Mouse (Mus musculus): Measurements from ENCODE around the gene Apln. TPM values are rescaled to one million over a fixed set of nuclear protein-coding genes. Genes with fewer than 3 reads are reported as not detected.

Apln gene
- polyA plus RNA-seq (2012; ENCODE audit: insufficient read depth, insufficient read length, missing spikeins) = 2.0 and 2.2 TPM in 2 replicates

DNA sequence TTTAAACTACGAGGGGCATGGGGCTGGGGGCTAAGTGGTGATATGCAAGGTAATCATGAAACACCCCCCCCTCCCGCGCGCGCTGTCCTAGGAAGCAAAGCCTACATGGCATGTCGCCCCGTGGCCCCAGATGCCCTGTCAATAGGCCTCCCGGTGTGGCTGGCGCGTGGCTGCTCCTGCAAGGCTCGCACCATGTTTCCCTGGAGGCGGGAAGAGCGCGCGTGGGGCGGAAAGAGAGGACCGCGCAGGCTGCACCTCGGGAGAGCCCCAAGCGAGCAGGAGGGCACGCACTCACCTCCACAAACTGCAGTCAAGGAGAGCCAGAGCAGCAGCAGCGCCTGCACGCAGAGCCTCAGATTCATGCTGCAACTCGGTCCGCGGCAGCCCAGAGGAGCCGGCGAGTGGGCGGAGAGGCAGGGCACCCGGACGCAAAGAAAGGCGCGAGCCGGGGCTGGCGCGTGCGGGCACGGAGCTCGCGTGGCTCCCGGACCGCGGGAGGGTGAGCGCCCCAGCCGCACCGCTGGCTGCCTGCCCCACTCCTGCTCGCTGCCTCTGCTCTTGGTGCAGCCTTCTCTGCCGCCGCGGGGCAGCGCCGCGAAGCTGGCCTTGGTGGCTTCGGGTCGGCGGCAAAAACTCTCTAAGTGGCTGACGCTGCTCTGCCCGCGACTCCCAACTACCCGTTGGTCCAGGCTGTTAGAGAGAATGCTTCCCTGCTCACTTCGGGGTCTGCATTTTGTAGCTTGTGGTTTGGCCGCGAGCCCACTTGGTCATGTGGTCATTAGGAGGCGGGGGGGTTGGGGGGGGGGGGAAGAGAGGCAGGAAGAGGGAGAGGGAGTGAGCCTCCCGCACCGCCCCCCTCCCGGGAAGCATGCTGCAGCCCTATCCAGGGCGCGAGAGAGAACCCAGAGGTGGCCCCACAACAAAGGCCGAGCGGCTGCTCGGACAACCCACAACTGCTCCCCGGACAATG is at the start of gene Apln:
Gene Apln (minus strand): TSS at position 710 of the 970 bp plus-strand sequence.
- H3K4me1 ChIP-seq (ENCODE audit: control insufficient read depth, insufficient read depth, insufficient read length, low read length) = peaks cover 4% of the 10 kb centered on the region; the same call in 1 of the 2 replicates
- H3K4me3 ChIP-seq (ENCODE audit: insufficient read depth, low read depth, low read length) = peak within 1 kb of the TSS; percentile 57
- H3K27ac ChIP-seq (replicated peaks; ENCODE audit: low read depth, low read length) = no peak within 1 kb of the TSS

DNA sequence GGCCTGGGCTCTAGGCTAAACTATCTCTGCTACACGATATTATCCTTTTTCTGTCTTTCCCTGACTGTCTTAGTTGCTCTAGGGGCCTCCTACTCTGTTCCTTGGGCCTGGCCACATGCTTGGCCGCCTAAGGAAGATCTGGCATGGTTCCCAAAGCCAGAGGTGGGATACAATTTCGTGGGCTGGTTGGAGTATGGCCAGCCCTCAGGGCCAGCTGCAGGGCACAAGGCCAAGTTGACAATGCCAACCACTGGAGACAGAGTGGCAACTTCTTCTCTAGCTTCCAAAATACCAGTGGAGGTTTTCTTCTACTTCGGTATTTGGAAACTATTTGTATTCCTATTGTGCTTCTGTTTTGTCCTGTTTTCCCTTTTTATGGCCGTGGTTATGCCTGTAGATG is 47.7 kb upstream of the Apln start:
- Histone ChIP-seq H3K4me1 (ENCODE audit: control insufficient read depth, insufficient read depth, insufficient read length, low read length) (no peaks in the 10 kb centered on the region; the same call in 1 of the 2 replicates), H3K4me3 (ENCODE audit: insufficient read depth, low read depth, low read length) (no peak overlapping the region), H3K27ac (replicated peaks; ENCODE audit: low read depth, low read length) (no peak overlapping the region)

DNA sequence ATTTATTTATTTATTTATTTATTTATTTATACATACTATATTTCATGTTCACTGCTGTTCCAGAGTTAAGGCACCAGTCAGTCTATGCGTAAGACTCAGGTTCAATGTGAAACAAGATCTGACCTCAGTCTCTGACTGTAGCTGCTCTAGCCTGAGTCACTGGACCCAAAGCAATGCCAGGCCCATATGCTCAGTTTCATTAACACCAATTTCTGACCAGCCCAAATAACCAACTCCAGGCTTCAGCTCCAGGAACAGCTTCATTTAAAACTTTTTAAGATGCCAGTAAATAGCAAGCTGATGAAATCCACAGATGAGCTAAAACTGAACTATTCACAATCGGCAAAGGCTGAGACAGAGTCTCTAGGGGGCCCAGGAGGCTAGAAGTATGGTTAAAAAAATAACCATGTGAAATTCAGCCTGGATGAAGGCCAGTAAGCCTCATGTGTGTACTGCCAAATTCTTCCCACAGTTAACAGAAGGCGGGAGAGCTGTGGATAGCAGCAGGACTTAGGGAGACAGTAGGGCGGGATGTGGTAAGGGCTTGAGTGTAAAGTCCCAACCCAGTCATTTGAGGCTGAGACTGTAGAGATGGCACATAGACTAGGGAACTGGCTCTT is 42.3 kb upstream of the Apln start:
- H3K4me3 ChIP-seq (ENCODE audit: insufficient read depth, low read depth, low read length) = no peak overlapping the region
- H3K4me1 ChIP-seq (ENCODE audit: control insufficient read depth, insufficient read depth, insufficient read length, low read length) = no peaks in the 10 kb centered on the region
- no peak overlapping the region for H3K27ac ChIP-seq (replicated peaks; ENCODE audit: low read depth, low read length)

DNA sequence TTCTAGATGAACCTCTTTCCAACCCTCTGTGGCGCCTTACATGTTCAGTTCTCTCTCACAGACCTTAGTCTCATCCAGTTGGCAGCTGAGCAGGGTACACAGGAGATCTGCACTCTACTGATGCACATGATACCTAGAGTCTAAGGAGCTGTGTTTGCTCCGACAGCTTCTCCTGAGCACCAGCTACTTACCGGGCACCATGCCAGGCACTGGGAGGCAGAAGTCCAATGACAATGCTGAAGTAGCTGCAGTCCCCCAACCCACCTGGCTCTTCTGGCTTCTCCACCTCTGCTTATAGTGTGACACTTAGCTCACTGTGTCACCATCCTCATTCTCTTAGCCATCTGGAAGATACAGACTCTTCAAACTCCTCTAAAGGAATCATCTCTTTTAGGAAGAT is 40.0 kb upstream of the Apln start:
- H3K4me1 ChIP-seq (ENCODE audit: control insufficient read depth, insufficient read depth, insufficient read length, low read length) = no peaks in the 10 kb centered on the region
- H3K27ac ChIP-seq (replicated peaks; ENCODE audit: low read depth, low read length) = no peak overlapping the region
- H3K4me3 ChIP-seq (ENCODE audit: insufficient read depth, low read depth, low read length) = no peak overlapping the region

DNA sequence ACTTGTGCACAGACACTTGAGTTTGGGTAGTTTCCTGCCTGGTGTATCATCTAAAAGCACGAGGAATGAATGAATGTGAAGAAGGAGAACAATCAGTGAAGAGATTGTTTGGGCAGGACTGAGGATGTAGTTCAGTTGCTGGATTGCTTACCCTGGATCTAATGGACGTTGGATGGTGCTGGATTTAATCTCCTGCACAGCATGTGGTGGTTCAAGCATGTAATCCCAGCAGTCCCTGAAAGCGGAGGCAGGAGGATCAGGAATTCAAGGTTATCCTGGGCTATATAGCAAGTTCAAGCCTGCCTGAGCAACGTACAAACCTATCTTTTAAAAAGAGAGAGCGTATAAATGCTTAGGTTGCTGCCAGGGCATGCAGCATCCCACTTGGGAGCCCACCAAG is 37.7 kb upstream of the Apln start:
- Histone ChIP-seq H3K27ac (replicated peaks; ENCODE audit: low read depth, low read length) (no peak overlapping the region), H3K4me1 (ENCODE audit: control insufficient read depth, insufficient read depth, insufficient read length, low read length) (no peaks in the 10 kb centered on the region), H3K4me3 (ENCODE audit: insufficient read depth, low read depth, low read length) (no peak overlapping the region)

DNA sequence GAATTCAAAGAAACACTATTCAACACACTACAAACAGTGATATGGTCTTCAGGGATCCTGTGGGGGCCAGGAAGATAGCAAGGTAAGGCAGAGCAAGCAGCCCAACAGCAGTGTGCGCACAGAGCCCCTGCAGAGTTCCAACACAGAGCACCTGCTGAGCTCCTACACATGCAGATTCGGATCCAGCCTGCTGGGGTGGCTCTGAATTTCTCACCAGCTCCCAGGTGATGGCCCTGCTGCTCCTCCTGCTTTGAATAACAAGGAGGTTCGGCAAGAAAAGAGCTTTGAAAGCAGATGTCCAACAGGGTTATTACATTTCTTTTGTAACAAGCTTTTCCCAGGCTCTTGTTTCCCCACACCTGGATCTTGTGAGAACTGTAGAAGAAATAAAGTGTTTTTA is 37.3 kb upstream of the Apln start:
- H3K27ac ChIP-seq (replicated peaks; ENCODE audit: low read depth, low read length) = no peak overlapping the region
- no peaks in the 10 kb centered on the region for H3K4me1 ChIP-seq (ENCODE audit: control insufficient read depth, insufficient read depth, insufficient read length, low read length)
- H3K4me3 ChIP-seq (ENCODE audit: insufficient read depth, low read depth, low read length) = no peak overlapping the region

DNA sequence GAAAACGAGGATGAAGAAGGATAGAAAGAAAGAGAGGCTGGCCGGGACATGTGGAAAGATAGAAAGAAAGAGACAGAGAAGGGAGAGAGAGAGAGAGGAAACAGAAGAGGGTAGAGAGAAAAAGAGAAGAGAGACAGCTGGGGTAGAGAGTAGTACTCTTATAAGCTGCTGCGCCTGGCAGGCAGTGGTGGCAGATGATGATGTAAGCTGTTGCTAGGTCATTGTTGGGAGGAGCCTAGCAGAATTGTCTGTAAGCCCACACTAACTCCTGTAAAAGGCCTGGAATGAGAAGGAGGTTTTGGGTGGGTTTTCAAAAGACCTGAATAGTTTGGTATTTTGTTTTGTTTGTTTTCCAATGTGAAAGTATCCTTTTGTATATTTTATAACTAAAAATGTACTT is 32.2 kb upstream of the Apln start:
- Histone ChIP-seq H3K4me1 (ENCODE audit: control insufficient read depth, insufficient read depth, insufficient read length, low read length) (no peaks in the 10 kb centered on the region), H3K4me3 (ENCODE audit: insufficient read depth, low read depth, low read length) (no peak overlapping the region), H3K27ac (replicated peaks; ENCODE audit: low read depth, low read length) (no peak overlapping the region)

DNA sequence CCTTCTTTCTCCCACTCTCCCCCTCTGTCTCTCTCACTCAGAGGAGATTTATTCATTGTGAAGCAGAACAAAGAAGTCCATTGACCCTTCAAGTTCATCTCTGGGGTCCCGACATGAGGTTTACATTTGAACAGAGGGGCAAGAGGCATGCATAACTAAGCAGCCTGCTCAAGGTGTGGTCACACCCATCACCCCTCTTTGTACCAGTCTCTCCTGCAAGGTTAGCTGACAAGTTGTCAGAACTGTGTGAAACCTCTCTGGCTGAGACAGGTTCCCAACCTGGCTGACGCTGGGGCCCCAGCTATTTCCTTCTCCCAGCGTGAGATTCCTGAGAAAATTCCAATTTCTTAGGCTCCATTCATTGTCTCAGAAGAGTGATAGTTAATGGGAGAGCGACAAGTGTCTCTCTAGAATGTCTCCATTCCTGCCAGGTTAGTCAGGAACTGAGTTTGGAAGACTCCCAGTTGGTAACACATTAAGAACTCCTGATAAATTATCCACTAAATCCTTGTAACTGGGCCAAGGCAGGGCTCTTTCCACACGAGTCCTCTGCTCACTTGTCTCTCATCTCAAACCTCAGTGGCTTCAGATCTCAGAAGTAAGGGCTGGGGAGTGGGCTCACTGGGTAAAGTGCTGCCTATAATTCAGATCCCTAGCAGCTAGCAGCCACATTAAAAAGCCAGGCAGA is 29.7 kb upstream of the Apln start:
- no peak overlapping the region for H3K4me3 ChIP-seq (ENCODE audit: insufficient read depth, low read depth, low read length)
- H3K27ac ChIP-seq (replicated peaks; ENCODE audit: low read depth, low read length) = no peak overlapping the region
- H3K4me1 ChIP-seq (ENCODE audit: control insufficient read depth, insufficient read depth, insufficient read length, low read length) = no peaks in the 10 kb centered on the region

DNA sequence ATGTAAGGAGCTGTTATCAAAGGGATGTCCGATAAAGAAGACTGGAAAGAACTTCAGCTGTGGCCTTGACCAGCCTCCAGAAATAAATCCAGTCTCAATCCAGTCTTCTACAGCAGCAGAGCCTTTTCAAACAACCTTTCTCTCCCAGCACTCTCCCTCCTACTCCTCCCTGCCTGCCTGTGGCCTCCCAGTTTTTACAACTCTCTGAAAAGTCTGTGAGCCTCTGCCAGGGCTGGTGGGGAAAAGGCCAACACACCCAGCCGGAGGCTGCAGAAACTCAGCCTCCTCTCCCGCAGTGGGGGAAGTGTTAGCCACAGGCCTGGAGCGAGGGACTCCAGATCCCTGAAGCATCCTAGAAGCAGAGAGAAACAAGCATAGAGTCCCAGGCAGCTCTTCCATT is 27.8 kb upstream of the Apln start:
- Histone ChIP-seq H3K4me1 (ENCODE audit: control insufficient read depth, insufficient read depth, insufficient read length, low read length) (no peaks in the 10 kb centered on the region), H3K27ac (replicated peaks; ENCODE audit: low read depth, low read length) (no peak overlapping the region), H3K4me3 (ENCODE audit: insufficient read depth, low read depth, low read length) (no peak overlapping the region)

DNA sequence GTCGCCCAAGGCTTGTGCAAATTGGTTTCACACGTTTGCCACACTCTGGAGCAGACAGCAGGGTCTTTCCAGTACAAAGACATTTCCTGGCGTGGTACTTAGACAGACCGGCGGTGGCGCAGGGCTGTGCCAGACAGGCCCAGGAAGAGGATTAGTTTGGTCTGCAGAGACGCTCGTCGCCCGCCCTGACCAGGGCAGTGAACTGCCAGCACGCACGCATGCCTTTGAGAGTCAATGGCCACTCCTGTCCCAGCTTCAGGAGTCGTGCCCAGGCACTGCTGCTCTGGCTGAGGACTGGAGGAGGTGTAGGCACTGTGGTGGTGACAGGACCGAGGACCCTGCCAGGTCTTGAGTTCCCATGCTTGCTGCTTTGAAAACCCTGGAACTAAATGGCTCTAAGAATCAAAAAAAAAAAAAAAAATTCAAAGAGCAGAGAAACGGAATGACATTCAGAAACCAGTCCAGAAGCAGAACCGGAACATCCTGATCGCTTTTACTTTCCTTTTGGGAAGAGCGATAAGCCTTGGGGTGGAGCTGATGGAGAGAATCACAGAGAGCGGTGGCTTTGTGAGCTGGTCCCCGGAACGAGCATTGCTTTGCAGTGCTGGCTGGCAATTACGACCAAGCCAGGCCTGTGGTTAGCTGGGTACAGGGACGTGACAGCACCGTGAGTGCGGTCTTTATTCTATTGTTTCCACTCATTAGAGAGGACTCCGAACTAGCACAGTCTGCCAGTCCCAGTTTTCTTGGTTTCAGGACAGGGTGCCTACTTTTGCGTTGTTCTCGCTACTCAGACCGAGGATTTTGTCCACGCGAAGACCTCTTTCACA is 19.7 kb upstream of the Apln start:
- Histone ChIP-seq H3K4me1 (ENCODE audit: control insufficient read depth, insufficient read depth, insufficient read length, low read length) (no peaks in the 10 kb centered on the region), H3K4me3 (ENCODE audit: insufficient read depth, low read depth, low read length) (peak overlapping the region; percentile 54), H3K27ac (replicated peaks; ENCODE audit: low read depth, low read length) (peak overlapping the region; percentile 64; the same call in 1 of the 2 replicates)

DNA sequence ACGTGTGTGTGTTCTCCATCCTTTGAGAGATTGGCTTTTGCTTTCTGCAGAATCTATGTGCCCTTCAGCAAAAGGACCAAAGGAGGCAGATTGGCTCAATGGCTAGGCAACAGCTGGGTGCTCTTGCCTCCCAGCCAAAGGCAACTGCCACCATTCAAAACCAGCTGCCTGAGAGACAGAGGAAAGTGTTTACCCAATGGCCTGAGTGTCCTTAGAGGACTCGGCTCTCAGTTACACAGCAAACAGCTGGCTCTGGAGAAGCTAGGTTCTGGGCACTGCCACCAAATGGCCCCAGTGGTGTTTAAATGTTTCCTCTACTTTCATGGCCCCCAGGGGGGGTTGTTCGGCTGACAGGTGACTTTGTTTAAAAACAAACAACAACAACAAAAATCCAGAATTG is 19.1 kb upstream of the Apln start:
- H3K4me1 ChIP-seq (ENCODE audit: control insufficient read depth, insufficient read depth, insufficient read length, low read length) = no peaks in the 10 kb centered on the region
- peak overlapping the region; percentile 54 for H3K4me3 ChIP-seq (ENCODE audit: insufficient read depth, low read depth, low read length)
- H3K27ac ChIP-seq (replicated peaks; ENCODE audit: low read depth, low read length) = 0 out of 2 replicates have a peak overlapping the region, but pooled peaks have one; percentile 64

DNA sequence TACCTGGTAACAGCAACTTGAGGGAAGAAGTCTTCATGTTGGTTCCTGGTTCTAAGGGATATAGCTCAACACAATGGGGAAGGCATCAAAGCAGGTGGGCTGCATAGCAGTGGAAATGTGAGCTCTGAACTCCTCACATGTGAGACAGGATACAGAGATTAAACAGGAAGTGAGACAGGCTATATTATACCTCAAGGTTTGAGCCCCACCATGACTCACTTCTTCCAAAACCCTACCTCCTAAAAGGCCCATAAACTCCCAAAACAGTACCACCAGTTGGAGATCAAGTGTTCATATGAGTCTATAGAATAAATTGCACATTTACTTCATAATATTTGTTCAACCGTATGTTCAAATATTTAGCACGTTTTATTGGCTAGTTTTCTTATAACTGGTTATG is 11.7 kb upstream of the Apln start:
- Histone ChIP-seq H3K4me3 (ENCODE audit: insufficient read depth, low read depth, low read length) (no peak overlapping the region), H3K27ac (replicated peaks; ENCODE audit: low read depth, low read length) (no peak overlapping the region)

DNA sequence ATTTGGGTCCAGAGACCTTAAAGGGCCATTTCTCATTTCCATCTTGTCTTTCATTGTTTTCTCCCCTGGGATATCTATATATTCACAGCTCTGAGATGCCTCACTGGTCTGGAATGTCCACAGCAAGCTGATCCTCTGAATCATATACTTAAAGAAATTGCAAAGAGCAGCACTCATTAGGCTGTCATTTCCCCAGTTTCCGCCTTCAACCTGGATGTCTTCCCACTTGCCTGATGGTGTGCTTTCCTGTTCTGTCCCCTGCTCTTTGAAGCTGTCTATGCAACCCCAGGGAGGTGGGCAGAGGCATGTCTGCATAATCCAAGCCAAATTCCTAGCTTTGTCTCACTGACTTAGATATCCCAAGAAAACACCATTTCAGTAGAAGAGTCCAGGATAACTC is 9.6 kb upstream of the Apln start:
- no peaks in the 10 kb centered on the region for H3K4me1 ChIP-seq (ENCODE audit: control insufficient read depth, insufficient read depth, insufficient read length, low read length)
- H3K27ac ChIP-seq (replicated peaks; ENCODE audit: low read depth, low read length) = no peak overlapping the region
- H3K4me3 ChIP-seq (ENCODE audit: insufficient read depth, low read depth, low read length) = no peak overlapping the region

More for the DNA sequence above, 11.7 kb upstream of the Apln start:
- no peaks in the 10 kb centered on the region for H3K4me1 ChIP-seq (ENCODE audit: control insufficient read depth, insufficient read depth, insufficient read length, low read length)

DNA sequence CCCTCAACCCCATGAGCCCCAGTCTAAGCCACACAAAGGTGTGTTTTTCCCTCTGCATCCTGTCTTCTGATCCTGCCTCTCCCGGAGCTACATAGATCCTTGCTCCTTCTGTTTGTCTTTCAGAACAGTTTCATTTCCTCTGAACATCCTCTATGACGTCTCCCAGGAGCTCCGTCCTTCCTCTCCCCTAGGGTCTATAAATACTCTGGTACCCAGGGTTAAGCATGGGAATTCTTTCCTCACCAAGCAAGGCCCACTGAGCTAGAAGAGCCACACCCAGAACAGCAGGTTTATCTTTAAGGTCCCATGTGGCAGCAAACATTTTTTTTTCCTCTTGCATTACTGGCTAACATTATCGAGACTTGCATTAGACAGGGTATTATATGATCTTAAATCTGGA is 8.1 kb upstream of the Apln start:
- no peaks in the 10 kb centered on the region for H3K4me1 ChIP-seq (ENCODE audit: control insufficient read depth, insufficient read depth, insufficient read length, low read length)
- H3K27ac ChIP-seq (replicated peaks; ENCODE audit: low read depth, low read length) = no peak overlapping the region
- no peak overlapping the region for H3K4me3 ChIP-seq (ENCODE audit: insufficient read depth, low read depth, low read length)

Measured in brown adipose tissue, adult 24 weeks (tissue).